Mouse (Mus musculus) forebrain, embryonic 16.5 days (tissue): ENCODE measurements at regions not wholly inside any gene's neighbourhood (a gene's known extent, or its start where the extent isn't known, plus 50 kb on each side); places are given as distances from the start of the nearest gene placed in this dataset.

Experiments used
- ATAC-seq: fragments of 200-750 bp; cut with Nextera tagmentation; 2 replicates; pipeline ENCODE4 v1.8.0; 2017; ENCODE audit warnings: mild to moderate bottlenecking, moderate library complexity
- H3K27ac ChIP-seq: fragments of 300-500 bp; sonication (generic); 2 replicates; pipeline ENCODE4 v1.5.1; 2014; ENCODE audit warnings: low read length, control low read depth
- H3K27me3 ChIP-seq: fragments of 300-500 bp; sonication (generic); replicated peaks from 2 replicates; pipeline ENCODE4 v1.6.1; 2014; ENCODE audit warnings: low read length; ENCODE audit not compliant: control insufficient read depth, insufficient read depth
- H3K36me3 ChIP-seq: fragments of 300-500 bp; sonication (generic); 2 replicates; pipeline ENCODE4 v1.6.1; 2014; ENCODE audit not compliant: control insufficient read depth, insufficient read depth
- H3K4me1 ChIP-seq: fragments of 300-500 bp; sonication (generic); replicated peaks from 2 replicates; pipeline ENCODE4 v1.6.1; 2014; ENCODE audit warnings: low read length; ENCODE audit not compliant: control insufficient read depth, insufficient read depth
- H3K4me2 ChIP-seq: fragments of 300-500 bp; sonication (generic); 2 replicates; pipeline ENCODE4 v1.6.1; 2014; ENCODE audit warnings: mild to moderate bottlenecking, low read length, control low read depth
- H3K4me3 ChIP-seq: fragments of 300-500 bp; sonication (generic); replicated peaks from 2 replicates; pipeline ENCODE4 v1.5.1; 2014; ENCODE audit warnings: mild to moderate bottlenecking, low read length, control low read depth
- H3K9ac ChIP-seq: fragments of 300-500 bp; sonication (generic); replicated peaks from 2 replicates; pipeline ENCODE4 v1.6.1; 2014; ENCODE audit warnings: low read depth, low read length, control low read depth
- H3K9me3 ChIP-seq: fragments of 300-500 bp; sonication (generic); 2 replicates; pipeline ENCODE4 v1.6.1; 2016; ENCODE audit warnings: low read length; ENCODE audit not compliant: control insufficient read depth
- WGBS: fragments of 180-500 bp; shearing (Covaris S2); extraction: QIAGEN DNeasy Blood & Tissue Kit; methylation state at CpG from one replicate; pipeline ENCODE4 v1.1.7; 2014; 5-methylcytosine and 5-hydroxymethylcytosine counted together

- Histone ChIP-seq H3K4me3 (no peak overlapping the region), H3K27me3 (no peaks in the 10 kb centered on the region), H3K36me3 (no peaks in the 10 kb centered on the region), H3K4me1 (no peaks in the 10 kb centered on the region), H3K4me2 (no peak overlapping the region), H3K27ac (no peak overlapping the region), H3K9me3 (no peaks in the 10 kb centered on the region), H3K9ac (no peak overlapping the region)
- WGBS = 86% methylated on average over 8 of the region's 8 CpGs
- ATAC-seq = no peak
These were observed 175.4 kb upstream of the Fbxo11 start for GRCm38 (mm10) chr17:88240476-88240875.

- H3K4me3 ChIP-seq = no peak overlapping the region
- ATAC-seq = no peak
- 72% methylated on average over 5 of the region's 5 CpGs for WGBS
- no peaks in the 10 kb centered on the region for H3K36me3 ChIP-seq
- peaks cover 4% of the 10 kb centered on the region; the same call in 1 of the 2 replicates for H3K4me1 ChIP-seq
- no peak overlapping the region for H3K27ac ChIP-seq
- H3K9me3 ChIP-seq = no peaks in the 10 kb centered on the region
- no peak overlapping the region for H3K9ac ChIP-seq
- H3K4me2 ChIP-seq = no peak overlapping the region
- H3K27me3 ChIP-seq = no peaks in the 10 kb centered on the region
These were observed 183.5 kb upstream of the Fbxo11 start for GRCm38 (mm10) chr17:88248625-88249024.

- WGBS = 7% methylated on average over 17 of the region's 17 CpGs
- Histone ChIP-seq H3K36me3 (no peaks in the 10 kb centered on the region), H3K27ac (no peak overlapping the region), H3K9me3 (no peaks in the 10 kb centered on the region), H3K4me1 (peaks cover 14% of the 10 kb centered on the region), H3K9ac (no peak overlapping the region), H3K4me2 (peak overlapping the region; percentile 48), H3K4me3 (0 out of 2 replicates have a peak overlapping the region, but pooled peaks have one; percentile 11), H3K27me3 (no peaks in the 10 kb centered on the region)
- peak; percentile 61 for ATAC-seq
These were observed 186.9 kb upstream of the Fbxo11 start for GRCm38 (mm10) chr17:88251949-88252521.

GRCm38 (mm10) chr17:88255744-88256598 is 184.5 kb upstream of the Foxn2 start:
- peak overlapping the region; percentile 97 for H3K9ac ChIP-seq
- under 1% methylated on average over 40 of the region's 40 CpGs for WGBS

GRCm38 (mm10) chr17:88256599-88257544 is 183.6 kb upstream of the Foxn2 start:
- Histone ChIP-seq H3K4me2 (peak overlapping the region; percentile 89), H3K4me3 (peak overlapping the region; percentile 68), H3K9me3 (no peaks in the 10 kb centered on the region), H3K9ac (peak overlapping the region; percentile 97), H3K36me3 (no peaks in the 10 kb centered on the region), H3K27me3 (no peaks in the 10 kb centered on the region), H3K4me1 (peaks cover 14% of the 10 kb centered on the region), H3K27ac (peak overlapping the region; percentile 92)
- peak; percentile 77 for ATAC-seq
- WGBS = 1% methylated on average over 18 of the region's 18 CpGs

More at GRCm38 (mm10) chr17:88255744-88256598, 184.5 kb upstream of the Foxn2 start:
- H3K4me1 ChIP-seq = peaks cover 18% of the 10 kb centered on the region
- peak; percentile 79 for ATAC-seq
- H3K9me3 ChIP-seq = no peaks in the 10 kb centered on the region
- peak overlapping the region; percentile 68 for H3K4me3 ChIP-seq
- peak overlapping the region; percentile 92 for H3K27ac ChIP-seq
- no peaks in the 10 kb centered on the region for H3K27me3 ChIP-seq
- H3K36me3 ChIP-seq = no peaks in the 10 kb centered on the region
- peak overlapping the region; percentile 89 for H3K4me2 ChIP-seq

- no peak overlapping the region for H3K4me3 ChIP-seq
- H3K4me1 ChIP-seq = peaks cover 18% of the 10 kb centered on the region
- H3K27me3 ChIP-seq = no peaks in the 10 kb centered on the region
- no peak overlapping the region for H3K9ac ChIP-seq
- ATAC-seq = no peak
- 87% methylated on average over 11 of the region's 11 CpGs for WGBS
- no peaks in the 10 kb centered on the region for H3K36me3 ChIP-seq
- H3K9me3 ChIP-seq = no peaks in the 10 kb centered on the region
- H3K4me2 ChIP-seq = no peak overlapping the region
- H3K27ac ChIP-seq = no peak overlapping the region
These were observed 182.1 kb upstream of the Foxn2 start for GRCm38 (mm10) chr17:88258361-88258796.

- Histone ChIP-seq H3K27me3 (no peaks in the 10 kb centered on the region), H3K4me3 (no peak overlapping the region), H3K9me3 (no peaks in the 10 kb centered on the region), H3K27ac (no peak overlapping the region), H3K4me2 (no peak overlapping the region), H3K36me3 (no peaks in the 10 kb centered on the region), H3K9ac (no peak overlapping the region), H3K4me1 (peaks cover 18% of the 10 kb centered on the region)
- 94% methylated on average over 7 of the region's 7 CpGs for WGBS
- ATAC-seq = no peak
These were observed 180.3 kb upstream of the Foxn2 start for GRCm38 (mm10) chr17:88260176-88260575.

- H3K4me1 ChIP-seq = peaks cover 15% of the 10 kb centered on the region
- no peaks in the 10 kb centered on the region for H3K27me3 ChIP-seq
- no peak overlapping the region for H3K9ac ChIP-seq
- H3K9me3 ChIP-seq = no peaks in the 10 kb centered on the region
- WGBS = 64% methylated on average over 6 of the region's 6 CpGs
- no peak for ATAC-seq
- no peaks in the 10 kb centered on the region for H3K36me3 ChIP-seq
- H3K27ac ChIP-seq = no peak overlapping the region
- no peak overlapping the region for H3K4me3 ChIP-seq
- no peak overlapping the region for H3K4me2 ChIP-seq
These were observed 179.7 kb upstream of the Foxn2 start for GRCm38 (mm10) chr17:88260826-88261225.

GRCm38 (mm10) chr17:88261556-88261955 is 179.0 kb upstream of the Foxn2 start:
- Histone ChIP-seq H3K4me1 (peaks cover 13% of the 10 kb centered on the region), H3K36me3 (no peaks in the 10 kb centered on the region), H3K9ac (no peak overlapping the region), H3K27me3 (no peaks in the 10 kb centered on the region), H3K4me2 (no peak overlapping the region), H3K4me3 (no peak overlapping the region), H3K27ac (no peak overlapping the region), H3K9me3 (no peaks in the 10 kb centered on the region)
- 43% methylated on average over 8 of the region's 8 CpGs for WGBS
- ATAC-seq = no peak
